Mouse (Mus musculus): ENCODE data around the gene Dnaja4. TPM values are rescaled to one million over a fixed set of nuclear protein-coding genes. Genes with fewer than 3 reads are reported as not detected.

Gene Dnaja4
- 28.4 TPM for polyA plus RNA-seq (2014; fragmentation: Illumina TruSeq; extraction: RNeasy Lipid Tissue Mini Kit (QIAGEN cat#74804); ENCODE audit: insufficient read depth, low read depth, low replicate concordance)

DNA sequence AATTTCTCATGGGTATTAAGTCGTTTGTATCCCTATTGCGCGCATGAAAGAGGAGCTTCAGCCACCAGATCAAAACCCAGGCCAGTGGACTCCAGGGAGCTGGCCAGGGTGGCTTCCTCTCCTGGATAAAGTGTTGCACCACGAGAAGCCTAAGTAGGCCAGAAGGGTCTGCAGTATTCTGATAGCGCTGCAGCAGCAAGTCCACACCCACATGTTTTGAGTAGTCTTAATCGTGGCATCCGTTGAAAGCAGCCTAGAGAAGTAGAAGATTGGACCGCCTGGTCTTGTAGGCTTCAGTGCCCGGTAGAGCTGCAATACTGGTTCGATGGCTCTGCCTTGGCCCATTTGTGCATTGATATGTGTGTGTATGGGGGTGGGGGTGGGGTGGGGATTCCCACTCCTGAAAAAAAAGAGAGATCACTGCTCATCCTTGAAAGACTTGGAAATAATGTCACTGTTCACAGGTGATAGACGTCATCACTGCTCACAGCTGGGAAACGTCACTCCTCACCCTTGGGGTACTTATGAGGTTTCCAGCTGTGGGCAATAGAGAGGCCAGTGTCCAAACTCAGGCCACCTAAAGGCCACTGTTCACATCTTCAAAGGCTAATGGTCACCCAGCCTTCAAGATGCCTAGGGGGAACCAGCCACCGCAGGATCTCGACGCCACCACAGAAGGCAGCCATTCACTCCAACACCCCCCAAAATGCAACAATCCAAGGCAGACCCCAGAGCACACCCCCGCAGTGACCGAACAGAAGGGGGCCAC lies at the start of gene Dnaja4:
Gene Dnaja4, plus strand, starts transcription at position 556 of the 769 bp plus-strand sequence.

DNA sequence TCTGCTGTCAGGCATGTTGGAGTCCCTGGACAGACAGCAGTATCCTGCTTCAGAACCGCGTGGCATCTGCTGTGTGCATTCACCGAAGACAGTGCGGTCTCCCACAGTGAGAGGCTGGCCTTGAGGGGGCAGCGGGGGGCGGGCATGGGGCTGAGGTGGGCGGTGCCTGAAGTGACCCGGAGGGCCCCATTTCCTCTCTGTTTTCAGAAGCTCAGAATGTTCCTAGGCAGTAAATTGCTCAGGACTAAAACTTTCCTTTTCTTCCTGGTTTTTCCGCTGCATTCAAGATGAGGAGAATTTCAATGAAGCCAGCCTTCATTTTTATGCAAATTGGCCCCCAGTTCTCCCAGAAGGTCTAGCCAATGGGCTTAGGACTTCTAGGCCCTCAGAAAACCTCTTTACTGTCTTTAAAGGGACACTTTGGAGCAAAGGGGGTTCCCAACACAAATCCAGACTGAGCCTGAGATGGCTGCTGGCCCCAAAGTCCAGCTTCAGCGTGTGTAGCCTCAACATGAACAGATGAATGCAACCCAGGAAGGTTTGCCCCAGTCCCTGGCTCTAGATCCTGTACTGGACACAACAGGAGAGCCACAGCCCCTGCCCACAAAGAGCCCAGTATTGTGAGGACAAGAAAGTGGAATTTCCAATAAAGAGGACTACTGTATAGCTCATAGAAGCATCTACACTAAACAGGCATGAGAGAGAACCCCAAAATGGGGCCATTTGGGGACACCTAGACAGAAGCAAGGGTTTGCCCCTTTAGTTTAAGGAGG lies 36.9 kb upstream of the Dnaja4 start, which contains the start of gene Acsbg1:
Gene Acsbg1, minus strand, starts transcription at position 266 of the 773 bp plus-strand sequence.

DNA sequence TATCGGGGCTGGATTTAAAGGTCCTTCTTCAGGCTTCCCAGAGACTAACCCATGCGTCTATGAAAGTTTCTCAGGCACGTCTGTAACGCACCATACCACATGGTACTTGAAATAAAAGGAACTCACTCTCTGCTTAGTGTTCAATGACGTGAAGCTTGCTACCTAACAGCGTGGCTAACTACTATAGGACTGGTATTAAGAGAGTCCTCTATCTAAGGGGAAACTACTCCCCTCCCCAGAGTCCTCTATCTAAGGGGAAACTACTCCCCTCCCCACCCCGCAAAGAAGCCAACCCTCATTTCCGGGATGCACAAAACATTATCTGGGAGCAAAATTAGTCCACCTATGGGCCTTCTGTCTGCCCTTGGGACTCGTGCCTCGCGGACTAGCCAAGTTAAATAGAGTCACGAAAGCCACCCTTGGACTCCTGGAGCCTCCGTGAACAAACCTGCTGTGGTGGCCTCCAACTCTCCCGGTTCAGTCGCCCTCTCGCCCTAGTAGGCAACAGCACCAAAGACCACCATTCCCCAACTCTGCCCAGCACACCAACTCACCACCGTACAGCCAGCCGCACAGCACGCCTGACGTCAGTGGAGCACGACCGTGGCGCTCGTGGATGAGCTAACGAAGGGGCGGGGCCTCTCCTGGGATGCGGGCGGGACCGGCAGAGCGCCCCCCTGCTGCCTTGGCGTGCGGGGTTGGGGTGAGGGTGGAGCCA lies 35.4 kb downstream of the Dnaja4 start, which contains the start of gene Wdr61:
Gene Wdr61, minus strand, starts transcription at position 599 of the 718 bp plus-strand sequence.

DNA sequence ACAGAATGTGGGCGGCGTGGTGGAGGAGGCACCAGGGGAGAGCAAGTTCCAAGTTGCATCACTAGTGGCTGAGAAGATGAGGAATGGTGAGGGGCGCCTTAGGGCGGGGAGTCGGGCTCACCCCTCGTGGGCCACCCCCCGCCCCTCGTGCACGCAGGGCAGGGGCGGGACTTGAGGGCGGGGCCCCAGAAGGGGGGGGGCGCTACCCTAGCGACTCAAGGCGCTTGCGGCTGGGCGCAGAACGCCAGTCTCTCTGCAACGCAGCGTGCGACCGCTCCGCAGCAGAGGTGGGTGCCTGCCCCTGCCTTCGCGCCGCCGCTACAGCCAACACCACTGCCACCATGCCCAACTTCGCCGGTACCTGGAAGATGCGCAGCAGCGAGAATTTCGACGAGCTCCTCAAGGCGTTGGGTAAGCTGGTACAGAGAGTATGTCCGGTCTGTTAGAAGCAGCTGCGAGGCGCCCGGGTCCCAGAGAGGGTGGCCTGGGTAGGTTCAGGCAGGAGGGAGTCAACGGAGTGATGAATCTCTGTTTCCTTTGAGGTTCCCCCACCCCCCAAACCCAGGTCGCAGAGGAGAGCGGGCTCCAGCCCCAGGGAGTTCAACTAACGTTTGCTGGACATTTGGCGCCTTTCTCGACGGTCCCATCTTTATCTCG lies 66.0 kb downstream of the Dnaja4 start, which contains the start of gene Crabp1:
Gene Crabp1, plus strand, starts transcription at position 188 of the 657 bp plus-strand sequence.

Other genes starting within 250 kb of the Dnaja4 start
- 5.3 TPM for gene Dmxl2, start 197.2 kb upstream of the Dnaja4 start, polyA plus RNA-seq (2014; fragmentation: Illumina TruSeq; extraction: RNeasy Lipid Tissue Mini Kit (QIAGEN cat#74804); ENCODE audit: insufficient read depth, low read depth, low replicate concordance)
- gene Sh2d7, start 159.9 kb upstream of the Dnaja4 start, polyA plus RNA-seq (2014; fragmentation: Illumina TruSeq; extraction: RNeasy Lipid Tissue Mini Kit (QIAGEN cat#74804); ENCODE audit: insufficient read depth, low read depth, low replicate concordance): not detected
- 18.9 TPM for gene Cib2, start 138.7 kb upstream of the Dnaja4 start, polyA plus RNA-seq (2014; fragmentation: Illumina TruSeq; extraction: RNeasy Lipid Tissue Mini Kit (QIAGEN cat#74804); ENCODE audit: insufficient read depth, low read depth, low replicate concordance)
- 57.4 TPM for gene Idh3a, start 112.5 kb upstream of the Dnaja4 start, polyA plus RNA-seq (2014; fragmentation: Illumina TruSeq; extraction: RNeasy Lipid Tissue Mini Kit (QIAGEN cat#74804); ENCODE audit: insufficient read depth, low read depth, low replicate concordance)
- 0.48 TPM for gene Acsbg1, start 37.0 kb upstream of the Dnaja4 start, polyA plus RNA-seq (2014; fragmentation: Illumina TruSeq; extraction: RNeasy Lipid Tissue Mini Kit (QIAGEN cat#74804); ENCODE audit: insufficient read depth, low read depth, low replicate concordance)
- gene Wdr61, start 35.6 kb downstream of the Dnaja4 start, polyA plus RNA-seq (2014; fragmentation: Illumina TruSeq; extraction: RNeasy Lipid Tissue Mini Kit (QIAGEN cat#74804); ENCODE audit: insufficient read depth, low read depth, low replicate concordance): 61.6 TPM
- gene Crabp1, start 65.9 kb downstream of the Dnaja4 start, polyA plus RNA-seq (2014; fragmentation: Illumina TruSeq; extraction: RNeasy Lipid Tissue Mini Kit (QIAGEN cat#74804); ENCODE audit: insufficient read depth, low read depth, low replicate concordance): 3.1 TPM
- 13.6 TPM for gene Ireb2, start 164.9 kb downstream of the Dnaja4 start, polyA plus RNA-seq (2014; fragmentation: Illumina TruSeq; extraction: RNeasy Lipid Tissue Mini Kit (QIAGEN cat#74804); ENCODE audit: insufficient read depth, low read depth, low replicate concordance)
- 1.9 TPM for gene Hykk, start 218.4 kb downstream of the Dnaja4 start, polyA plus RNA-seq (2014; fragmentation: Illumina TruSeq; extraction: RNeasy Lipid Tissue Mini Kit (QIAGEN cat#74804); ENCODE audit: insufficient read depth, low read depth, low replicate concordance)

All from lung, adult 10 weeks (tissue).